In genomic region chr2:10130341-10130990, GRCm38 (mm10) we compare ENCODE assay signal across 15 mouse cellular contexts. TPM values are rescaled to one million over a fixed set of nuclear protein-coding genes. Genes with fewer than 3 reads are reported as not detected.
DNase-seq lines count a peak whose midpoint lies in the region; ATAC-seq and TF ChIP-seq lines count a peak whose summit lies in the region.
"Had no signal": no experiment of that assay in that cellular context is flagged by ENCODE, and none has a peak within 500 bp of the region (broad histone marks: within the 10 kb centered on the region; RNA-seq: fewer than 3 reads in every experiment).

No protein-coding gene starts in this region.

- no peak overlapping the region for H3K4me2 ChIP-seq in kidney, postnatal 0 days (ENCODE audit: low read length)
- no peak overlapping the region for H3K4me2 ChIP-seq in kidney, embryonic 14.5 days (replicated peaks; ENCODE audit: low read depth, low read length)
- H3K4me2 ChIP-seq in liver, embryonic 13.5 days = no peak overlapping the region
- H3K4me2 ChIP-seq: heart, embryonic 15.5 days; hindbrain, embryonic 14.5 days; midbrain, embryonic 12.5 days had no signal

- no peak for TF ChIP-seq CTCF in kidney, postnatal 0 days (IDR thresholded peaks at IDR 0.05; ENCODE audit: low read depth)

- 0 out of 2 replicates have a peak overlapping the region, but pooled peaks have one; percentile 20 for H3K27ac ChIP-seq in kidney, postnatal 0 days
- H3K27ac ChIP-seq in kidney, embryonic 14.5 days (ENCODE audit: low read depth, low read length) = no peak overlapping the region
- peak overlapping the region; percentile 65 for H3K27ac ChIP-seq in liver, embryonic 13.5 days
- no peak overlapping the region for H3K27ac ChIP-seq in limb, embryonic 10.5 days
- H3K27ac ChIP-seq: heart, embryonic 15.5 days; hindbrain, embryonic 14.5 days; midbrain, embryonic 12.5 days had no signal

- no peak for ATAC-seq in kidney, postnatal 0 days (replicated peaks; ENCODE audit: low FRiP score, low read depth)
- ATAC-seq in kidney, embryonic 14.5 days (ENCODE audit: low FRiP score, low TSS enrichment) = no peak
- peak; percentile 61 for ATAC-seq in liver, embryonic 13.5 days (ENCODE audit: low read depth)

- no peaks in the 10 kb centered on the region for H3K27me3 ChIP-seq in kidney, postnatal 0 days (ENCODE audit: insufficient read depth, low read length)
- no peaks in the 10 kb centered on the region for H3K27me3 ChIP-seq in kidney, embryonic 14.5 days (ENCODE audit: control insufficient read depth, insufficient read depth, low read length)
- no peaks in the 10 kb centered on the region for H3K27me3 ChIP-seq in liver, embryonic 13.5 days
- H3K27me3 ChIP-seq in limb, embryonic 10.5 days (ENCODE audit: low read depth, poor library complexity, severe bottlenecking) = no peaks in the 10 kb centered on the region
- H3K27me3 ChIP-seq: heart, embryonic 15.5 days; midbrain, embryonic 12.5 days had no signal

- no peaks in the 10 kb centered on the region for H3K4me1 ChIP-seq in kidney, postnatal 0 days (replicated peaks; ENCODE audit: insufficient read depth, low read length)
- no peaks in the 10 kb centered on the region for H3K4me1 ChIP-seq in kidney, embryonic 14.5 days (ENCODE audit: control insufficient read depth, insufficient read depth, low read length)
- 0 out of 2 replicates have a peak, but pooled peaks cover 4% of the 10 kb centered on the region for H3K4me1 ChIP-seq in liver, embryonic 13.5 days (replicated peaks)
- no peaks in the 10 kb centered on the region for H3K4me1 ChIP-seq in limb, embryonic 10.5 days
- H3K4me1 ChIP-seq: heart, embryonic 15.5 days; midbrain, embryonic 12.5 days had no signal

- no peak overlapping the region for H3K4me3 ChIP-seq in kidney, postnatal 0 days (replicated peaks; ENCODE audit: low read depth, low read length)
- H3K4me3 ChIP-seq in kidney, embryonic 14.5 days (ENCODE audit: low read length) = no peak overlapping the region
- peak overlapping the region; percentile 38 for H3K4me3 ChIP-seq in liver, embryonic 13.5 days (replicated peaks)
- no peak overlapping the region for H3K4me3 ChIP-seq in limb, embryonic 10.5 days
- H3K4me3 ChIP-seq: heart, embryonic 15.5 days; midbrain, embryonic 12.5 days had no signal

- no peaks in the 10 kb centered on the region for H3K9me3 ChIP-seq in kidney, postnatal 0 days (replicated peaks; ENCODE audit: low read length)
- H3K9me3 ChIP-seq in kidney, embryonic 14.5 days (ENCODE audit: control insufficient read depth, low read length) = no peaks in the 10 kb centered on the region
- no peaks in the 10 kb centered on the region for H3K9me3 ChIP-seq in liver, embryonic 13.5 days (replicated peaks)
- no peaks in the 10 kb centered on the region for H3K9me3 ChIP-seq in limb, embryonic 10.5 days (replicated peaks)
- H3K9me3 ChIP-seq: heart, embryonic 15.5 days; midbrain, embryonic 12.5 days had no signal

- peak; percentile 63 for DNase-seq in kidney, postnatal 0 days (ENCODE audit: low spot score)
- DNase-seq in urinary bladder, adult 18-20 months (ENCODE audit: low spot score in 2 of 2) = peak; percentile 14 to 35
- no peak for DNase-seq in urinary bladder, adult 2 months (ENCODE audit: low spot score)
- DNase-seq in liver, embryonic 13.5 days = no peak
- peak; percentile 34 for DNase-seq in telencephalon, adult 2 months (ENCODE audit: low read depth, low spot score)
- no peak for DNase-seq in limb, embryonic 10.5 days (ENCODE audit: low spot score)
- DNase-seq in embryo, embryonic 10.5 days (ENCODE audit: low spot score) = no peak
- DNase-seq: cerebellum, postnatal 14 days; gastrocnemius, postnatal 10 days; kidney, adult 2 months; lung, adult 2 months had no signal

- no peak overlapping the region for H3K9ac ChIP-seq in kidney, postnatal 0 days (ENCODE audit: low read depth, low read length)
- H3K9ac ChIP-seq in kidney, embryonic 14.5 days (ENCODE audit: low read depth, low read length) = no peak overlapping the region
- H3K9ac ChIP-seq in liver, embryonic 13.5 days = peak overlapping the region; percentile 46; the same call in 1 of the 2 replicates
- H3K9ac ChIP-seq: heart, embryonic 15.5 days; hindbrain, embryonic 14.5 days; midbrain, embryonic 12.5 days had no signal

- H3K36me3 ChIP-seq in kidney, postnatal 0 days (ENCODE audit: insufficient read depth, low read length) = no peaks in the 10 kb centered on the region
- H3K36me3 ChIP-seq in kidney, embryonic 14.5 days (ENCODE audit: control insufficient read depth, insufficient read depth, low read length) = no peaks in the 10 kb centered on the region
- peaks cover 5% of the 10 kb centered on the region; the same call in 1 of the 2 replicates for H3K36me3 ChIP-seq in liver, embryonic 13.5 days
- no peaks in the 10 kb centered on the region for H3K36me3 ChIP-seq in limb, embryonic 10.5 days
- H3K36me3 ChIP-seq: heart, embryonic 15.5 days; midbrain, embryonic 12.5 days had no signal

- 19% methylated on average over 8 of the region's 8 CpGs for WGBS in kidney, postnatal 0 days
- WGBS in kidney, embryonic 14.5 days = 19% methylated on average over 8 of the region's 8 CpGs
- 45% methylated on average over 8 of the region's 8 CpGs for WGBS in liver, embryonic 13.5 days (ENCODE audit: insufficient replicate concordance)
- 80% methylated on average over 8 of the region's 8 CpGs for WGBS in limb, embryonic 10.5 days

RNA-seq across cellular contexts. Expression of gene Itih2, which starts 0.7 kb away (rescaled TPM):
- 0.78 TPM in 2 replicates for polyA plus RNA-seq in kidney, postnatal 0 days (2015; fragmentation: Nextera tagmentation; extraction: Ambion mirVana)
- 0.61 and 0.87 TPM in 2 replicates for polyA plus RNA-seq in kidney, embryonic 14.5 days (2014; fragmentation: Nextera tagmentation; extraction: Ambion mirVana)
- polyA plus RNA-seq in urinary bladder, adult 2 months (2012; rRNA removed) = 3.4 and 4.2 TPM in 2 replicates
- 224 and 305 TPM in 2 replicates for polyA plus RNA-seq in liver, embryonic 13.5 days (2015; fragmentation: Nextera tagmentation; extraction: Ambion mirVana)
- polyA plus RNA-seq in limb, embryonic 10.5 days (2016; fragmentation: Nextera tagmentation; extraction: Ambion mirVana) = 0.23 TPM in 1 of 2 replicates, not detected in the other

RNA-seq across cellular contexts. Expression of gene Itih5, which starts 22.9 kb away (rescaled TPM):
- polyA plus RNA-seq in kidney, postnatal 0 days (2015; fragmentation: Nextera tagmentation; extraction: Ambion mirVana) = 5.0 and 5.1 TPM in 2 replicates
- polyA plus RNA-seq in kidney, embryonic 14.5 days (2014; fragmentation: Nextera tagmentation; extraction: Ambion mirVana) = 2.5 and 3.9 TPM in 2 replicates
- 96.2 and 115 TPM in 2 replicates for polyA plus RNA-seq in urinary bladder, adult 2 months (2012; rRNA removed)
- 3.5 and 4.4 TPM in 2 replicates for polyA plus RNA-seq in liver, embryonic 13.5 days (2015; fragmentation: Nextera tagmentation; extraction: Ambion mirVana)
- 2.5 and 2.8 TPM in 2 replicates for polyA plus RNA-seq in limb, embryonic 10.5 days (2016; fragmentation: Nextera tagmentation; extraction: Ambion mirVana)

RNA-seq across cellular contexts. Expression of gene Kin, which starts 50.1 kb away (rescaled TPM):
- polyA plus RNA-seq in kidney, postnatal 0 days (2015; fragmentation: Nextera tagmentation; extraction: Ambion mirVana) = 28.3 TPM in 2 replicates
- 29.9 and 37.9 TPM in 2 replicates for polyA plus RNA-seq in kidney, embryonic 14.5 days (2014; fragmentation: Nextera tagmentation; extraction: Ambion mirVana)
- polyA plus RNA-seq in urinary bladder, adult 2 months (2012; rRNA removed) = 16.3 and 18.8 TPM in 2 replicates
- polyA plus RNA-seq in liver, embryonic 13.5 days (2015; fragmentation: Nextera tagmentation; extraction: Ambion mirVana) = 19.6 and 22.1 TPM in 2 replicates
- polyA plus RNA-seq in limb, embryonic 10.5 days (2016; fragmentation: Nextera tagmentation; extraction: Ambion mirVana) = 32.2 and 35.0 TPM in 2 replicates

RNA-seq across cellular contexts. Expression of gene Atp5c1, which starts 50.2 kb away (rescaled TPM):
- polyA plus RNA-seq in kidney, postnatal 0 days (2015; fragmentation: Nextera tagmentation; extraction: Ambion mirVana) = 1,000 and 1,009 TPM in 2 replicates
- polyA plus RNA-seq in kidney, embryonic 14.5 days (2014; fragmentation: Nextera tagmentation; extraction: Ambion mirVana) = 703 and 779 TPM in 2 replicates
- 350 and 383 TPM in 2 replicates for polyA plus RNA-seq in urinary bladder, adult 2 months (2012; rRNA removed)
- 409 and 441 TPM in 2 replicates for polyA plus RNA-seq in liver, embryonic 13.5 days (2015; fragmentation: Nextera tagmentation; extraction: Ambion mirVana)
- 543 and 559 TPM in 2 replicates for polyA plus RNA-seq in limb, embryonic 10.5 days (2016; fragmentation: Nextera tagmentation; extraction: Ambion mirVana)

Comparison
In these comparisons a context has a peak if more than half of its experiments do, and no peak if none do; other contexts are left out.
1. DNase-seq: peak in kidney, postnatal 0 days (single experiment), urinary bladder, adult 18-20 months (2 of 2) and telencephalon, adult 2 months (single experiment); none in urinary bladder, adult 2 months (single experiment), liver, embryonic 13.5 days (single experiment), limb, embryonic 10.5 days (single experiment) and embryo, embryonic 10.5 days (single experiment).
2. H3K27ac ChIP-seq: peak in kidney, postnatal 0 days (single experiment) and liver, embryonic 13.5 days (single experiment); none in kidney, embryonic 14.5 days (single experiment) and limb, embryonic 10.5 days (single experiment).
3. RNA of gene Itih2, which starts 0.7 kb away (polyA plus RNA-seq): 224 to 305 TPM in liver, embryonic 13.5 days; 3.4 to 4.2 TPM in urinary bladder, adult 2 months, 0.61 to 0.87 TPM in kidney, embryonic 14.5 days, 0.78 TPM in kidney, postnatal 0 days and 0.23 TPM in limb, embryonic 10.5 days; every median in the first group is over 10 times any median in the second.
4. RNA of gene Itih5, which starts 22.9 kb away (polyA plus RNA-seq): 96.2 to 115 TPM in urinary bladder, adult 2 months; 5.0 to 5.1 TPM in kidney, postnatal 0 days, 2.5 to 3.9 TPM in kidney, embryonic 14.5 days, 3.5 to 4.4 TPM in liver, embryonic 13.5 days and 2.5 to 2.8 TPM in limb, embryonic 10.5 days; every median in the first group is over 10 times any median in the second.